Mouse (Mus musculus) cortical plate, adult 2 months (tissue): ENCODE measurements around the gene Fmnl1. TPM values are rescaled to one million over a fixed set of nuclear protein-coding genes. Genes with fewer than 3 reads are reported as not detected.

ENCODE experiments used
- H3K27ac ChIP-seq: fragments of 200-500 bp; 2 replicates; pipeline ENCODE4 v1.5.1; 2012; ENCODE audit warnings: low read length, control low read depth, inconsistent platforms; ENCODE audit not compliant: insufficient read depth
- H3K4me1 ChIP-seq: fragments of 200-500 bp; 2 replicates; pipeline ENCODE4 v1.6.1; 2011; ENCODE audit warnings: low read length; ENCODE audit not compliant: control insufficient read depth, insufficient read depth
- H3K4me3 ChIP-seq: fragments of 200-500 bp; 2 replicates; pipeline ENCODE4 v1.5.1; 2011; ENCODE audit warnings: mild to moderate bottlenecking, low read length, control low read depth; ENCODE audit not compliant: insufficient read depth
- CTCF ChIP-seq: fragments of 200-500 bp; IDR thresholded peaks from 2 replicates; pipeline ENCODE4 v1.5.1; 2011; ENCODE audit warnings: mild to moderate bottlenecking, control low read depth, low read length; ENCODE audit not compliant: insufficient read depth; ENCODE audit errors: extremely low read depth
- POLR2A ChIP-seq: fragments of 200-500 bp; IDR thresholded peaks from 2 replicates; pipeline ENCODE4 v1.6.1; 2011; ENCODE audit warnings: mild to moderate bottlenecking, low read length, control low read depth; ENCODE audit not compliant: insufficient read depth; ENCODE audit errors: extremely low read depth
- polyA plus RNA-seq: library from polyadenylated mRNA; depleted of rRNA; stranded (reverse); fragments of >200 nt; gene quantifications from 2 replicates; pipeline ENCODE4 v1.2.3, GENCODE M21; 2012

Gene Fmnl1
- polyA plus RNA-seq, 1 experiment = 133 TPM

GRCm38 (mm10) chr11:103232966-103233365 is 62.1 kb downstream of the Fmnl1 start:
- Histone ChIP-seq H3K4me3 (no peak overlapping the region), H3K4me1 (no peaks in the 10 kb centered on the region; the same call in 1 of the 2 replicates), H3K27ac (no peak overlapping the region)
- TF ChIP-seq POLR2A (no peak), CTCF (peak; percentile 71)

GRCm38 (mm10) chr11:103234447-103234846 is 63.5 kb downstream of the Fmnl1 start:
- no peak overlapping the region for H3K27ac ChIP-seq
- H3K4me1 ChIP-seq = no peaks in the 10 kb centered on the region; the same call in 1 of the 2 replicates
- H3K4me3 ChIP-seq = no peak overlapping the region
- TF ChIP-seq CTCF (no peak), POLR2A (no peak)

GRCm38 (mm10) chr11:103235702-103236101 is 64.8 kb downstream of the Fmnl1 start:
- Histone ChIP-seq H3K4me1 (no peaks in the 10 kb centered on the region; the same call in 1 of the 2 replicates), H3K27ac (no peak overlapping the region), H3K4me3 (no peak overlapping the region)
- TF ChIP-seq CTCF = no peak
- TF ChIP-seq POLR2A = no peak

- TF ChIP-seq CTCF = no peak
- TF ChIP-seq POLR2A = no peak
- no peaks in the 10 kb centered on the region; the same call in 1 of the 2 replicates for H3K4me1 ChIP-seq
- H3K27ac ChIP-seq = no peak overlapping the region
- H3K4me3 ChIP-seq = no peak overlapping the region
Measured at GRCm38 (mm10) chr11:103236431-103236830, 65.5 kb downstream of the Fmnl1 start.

- TF ChIP-seq POLR2A = no peak
- no peak for TF ChIP-seq CTCF
- no peaks in the 10 kb centered on the region; the same call in 1 of the 2 replicates for H3K4me1 ChIP-seq
- H3K27ac ChIP-seq = no peak overlapping the region
- H3K4me3 ChIP-seq = no peak overlapping the region
Measured at GRCm38 (mm10) chr11:103236903-103237302, 66.0 kb downstream of the Fmnl1 start.

GRCm38 (mm10) chr11:103237757-103238156 is 66.8 kb downstream of the Fmnl1 start:
- no peak overlapping the region for H3K27ac ChIP-seq
- H3K4me3 ChIP-seq = no peak overlapping the region
- no peaks in the 10 kb centered on the region; the same call in 1 of the 2 replicates for H3K4me1 ChIP-seq
- TF ChIP-seq POLR2A (no peak), CTCF (no peak)

- no peaks in the 10 kb centered on the region; the same call in 1 of the 2 replicates for H3K4me1 ChIP-seq
- no peak overlapping the region for H3K27ac ChIP-seq
- TF ChIP-seq CTCF (no peak), POLR2A (no peak)
- H3K4me3 ChIP-seq = no peak overlapping the region
Measured at GRCm38 (mm10) chr11:103240740-103241139, 69.8 kb downstream of the Fmnl1 start.

GRCm38 (mm10) chr11:103244856-103245255 is 73.9 kb downstream of the Fmnl1 start:
- H3K4me3 ChIP-seq = no peak overlapping the region
- H3K27ac ChIP-seq = no peak overlapping the region
- TF ChIP-seq CTCF (no peak), POLR2A (no peak)
- peaks cover 10% of the 10 kb centered on the region for H3K4me1 ChIP-seq

GRCm38 (mm10) chr11:103246081-103246730 is 75.3 kb downstream of the Fmnl1 start:
- Histone ChIP-seq H3K27ac (no peak overlapping the region), H3K4me3 (no peak overlapping the region), H3K4me1 (peaks cover 10% of the 10 kb centered on the region)
- TF ChIP-seq POLR2A (no peak), CTCF (no peak)

- TF ChIP-seq POLR2A (no peak), CTCF (no peak)
- Histone ChIP-seq H3K4me3 (no peak overlapping the region), H3K4me1 (peaks cover 10% of the 10 kb centered on the region), H3K27ac (no peak overlapping the region)
Measured at GRCm38 (mm10) chr11:103246731-103247290, 75.9 kb downstream of the Fmnl1 start.
